Mouse (Mus musculus): ENCODE measurements around the gene Tmem39a. TPM values are rescaled to one million over a fixed set of nuclear protein-coding genes. Genes with fewer than 3 reads are reported as not detected.

Tmem39a gene
- polyA plus RNA-seq, 1 experiment from 2014 or later: 45.9 TPM

DNA sequence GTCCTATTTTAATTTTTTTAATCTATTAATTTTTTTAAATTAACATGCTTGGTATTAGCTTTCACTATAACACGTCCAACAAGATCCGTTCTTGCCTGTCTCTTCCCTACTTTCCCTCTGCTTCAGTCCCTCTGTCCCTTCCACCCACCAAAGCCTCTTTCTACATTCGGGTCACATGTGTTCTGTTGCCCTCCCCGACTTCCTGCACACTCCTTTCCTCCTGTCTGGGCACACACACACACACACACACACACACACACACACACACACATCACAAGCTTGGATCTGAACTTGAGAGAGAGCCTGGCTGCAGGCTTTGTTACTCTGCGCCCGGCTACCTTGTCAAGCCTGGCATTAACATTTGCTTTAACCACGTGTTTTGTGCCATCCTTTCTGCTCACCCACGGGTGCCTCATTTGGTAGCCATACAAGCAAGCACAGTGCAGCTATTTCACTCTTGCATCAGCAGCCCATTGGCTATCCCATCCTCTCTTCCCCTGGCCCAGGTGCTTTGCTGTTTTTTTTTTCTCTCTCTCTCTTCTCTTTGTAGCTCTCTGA lies 77.4 kb downstream of the Tmem39a start:
- WGBS: 61% methylated on average over 8 of the region's 8 CpGs
- Histone ChIP-seq H3K27me3 (replicated peaks; ENCODE audit: insufficient read depth, low read length) (no peaks in the 10 kb centered on the region), H3K4me2 (replicated peaks; ENCODE audit: low read depth, low read length) (no peak overlapping the region), H3K27ac (ENCODE audit: low read length) (no peak overlapping the region), H3K9ac (replicated peaks; ENCODE audit: low read depth) (no peak overlapping the region), H3K4me3 (ENCODE audit: low read depth, low read length) (no peak overlapping the region), H3K4me1 (ENCODE audit: insufficient read depth, low read depth, low read length) (no peaks in the 10 kb centered on the region), H3K9me3 (ENCODE audit: low read length) (no peaks in the 10 kb centered on the region), H3K36me3 (ENCODE audit: insufficient read depth, low read length) (peaks cover 4% of the 10 kb centered on the region; the same call in 1 of the 2 replicates)
- no peak for TF ChIP-seq EP300 (IDR thresholded peaks at IDR 0.05)
- no peak for TF ChIP-seq CTCF (IDR thresholded peaks at IDR 0.05)
- ATAC-seq (no peak), DNase-seq (ENCODE audit: low spot score) (no peak)

DNA sequence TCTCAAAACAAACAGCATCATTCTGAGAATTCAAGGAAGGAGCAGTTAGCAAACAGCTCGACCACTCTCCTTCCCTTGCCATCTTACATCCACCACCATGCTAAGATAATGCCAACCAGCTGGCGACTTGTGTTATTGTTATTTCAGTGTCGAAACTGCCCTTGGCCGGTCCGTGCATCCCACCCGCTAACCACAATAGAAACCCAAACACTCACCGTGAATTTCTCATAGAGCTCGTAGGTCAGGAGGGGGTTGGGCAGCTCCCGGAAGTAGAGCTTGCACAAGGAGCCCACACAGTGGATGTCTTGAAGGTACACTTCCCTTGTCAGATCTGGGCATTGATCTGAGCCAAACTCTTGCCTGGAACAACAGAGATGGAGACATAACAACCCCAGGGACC lies 78.2 kb downstream of the Tmem39a start:
- no peak overlapping the region for H3K4me3 ChIP-seq (ENCODE audit: low read depth, low read length)
- peak overlapping the region; percentile 47; the same call in 1 of the 2 replicates for H3K27ac ChIP-seq (ENCODE audit: low read length)
- no peaks in the 10 kb centered on the region for H3K9me3 ChIP-seq (ENCODE audit: low read length)
- no peaks in the 10 kb centered on the region for H3K27me3 ChIP-seq (replicated peaks; ENCODE audit: insufficient read depth, low read length)
- H3K4me2 ChIP-seq (replicated peaks; ENCODE audit: low read depth, low read length): no peak overlapping the region
- ATAC-seq (peak; percentile 61), DNase-seq (ENCODE audit: low spot score) (peak; percentile 51)
- 23% methylated on average over 9 of the region's 9 CpGs for WGBS
- peaks cover 4% of the 10 kb centered on the region; the same call in 1 of the 2 replicates for H3K36me3 ChIP-seq (ENCODE audit: insufficient read depth, low read length)
- no peaks in the 10 kb centered on the region for H3K4me1 ChIP-seq (ENCODE audit: insufficient read depth, low read depth, low read length)
- H3K9ac ChIP-seq (replicated peaks; ENCODE audit: low read depth): no peak overlapping the region
- TF ChIP-seq EP300 (IDR thresholded peaks at IDR 0.05): no peak
- TF ChIP-seq CTCF (IDR thresholded peaks at IDR 0.05): no peak

GRCm38 (mm10) chr16:38637085-38637484 lies 78.6 kb downstream of the Tmem39a start:
- H3K27ac ChIP-seq (ENCODE audit: low read length): peak overlapping the region; percentile 47; the same call in 1 of the 2 replicates
- WGBS: 42% methylated on average over 10 of the region's 10 CpGs
- TF ChIP-seq CTCF (IDR thresholded peaks at IDR 0.05) (no peak), EP300 (IDR thresholded peaks at IDR 0.05) (no peak)
- no peak overlapping the region for H3K4me2 ChIP-seq (replicated peaks; ENCODE audit: low read depth, low read length)
- peaks cover 4% of the 10 kb centered on the region; the same call in 1 of the 2 replicates for H3K36me3 ChIP-seq (ENCODE audit: insufficient read depth, low read length)
- H3K4me3 ChIP-seq (ENCODE audit: low read depth, low read length): no peak overlapping the region
- no peaks in the 10 kb centered on the region for H3K9me3 ChIP-seq (ENCODE audit: low read length)
- H3K4me1 ChIP-seq (ENCODE audit: insufficient read depth, low read depth, low read length): no peaks in the 10 kb centered on the region
- DNase-seq (ENCODE audit: low spot score) (no peak), ATAC-seq (0 out of 2 replicates have a peak, but pooled peaks have one; percentile 5)
- no peak overlapping the region for H3K9ac ChIP-seq (replicated peaks; ENCODE audit: low read depth)
- H3K27me3 ChIP-seq (replicated peaks; ENCODE audit: insufficient read depth, low read length): no peaks in the 10 kb centered on the region

Other genes with a start within 250 kb of the Tmem39a start
- gene Maats1, start 216.6 kb upstream of the Tmem39a start, polyA plus RNA-seq (2015; fragmentation: Nextera tagmentation; extraction: Ambion mirVana): 2.6 and 3.7 TPM in 2 replicates
- 205 and 218 TPM in 2 replicates for gene Cox17, start 211.7 kb upstream of the Tmem39a start, polyA plus RNA-seq (2015; fragmentation: Nextera tagmentation; extraction: Ambion mirVana)
- gene Gm21987, start 211.7 kb upstream of the Tmem39a start, polyA plus RNA-seq (2015; fragmentation: Nextera tagmentation; extraction: Ambion mirVana): not detected in 2 replicates
- 4.7 and 6.5 TPM in 2 replicates for gene Popdc2, start 196.5 kb upstream of the Tmem39a start, polyA plus RNA-seq (2015; fragmentation: Nextera tagmentation; extraction: Ambion mirVana)
- gene Pla1a, start 125.6 kb upstream of the Tmem39a start, polyA plus RNA-seq (2015; fragmentation: Nextera tagmentation; extraction: Ambion mirVana): 1.2 and 1.6 TPM in 2 replicates
- gene Adprh, start 106.0 kb upstream of the Tmem39a start, polyA plus RNA-seq (2015; fragmentation: Nextera tagmentation; extraction: Ambion mirVana): 54.9 and 59.9 TPM in 2 replicates
- gene Cd80, start 103.1 kb upstream of the Tmem39a start, polyA plus RNA-seq (2015; fragmentation: Nextera tagmentation; extraction: Ambion mirVana): 0.14 and 0.25 TPM in 2 replicates
- gene Timmdc1, start 36.0 kb upstream of the Tmem39a start, polyA plus RNA-seq (2015; fragmentation: Nextera tagmentation; extraction: Ambion mirVana): 16.7 and 17.6 TPM in 2 replicates
- 19.4 and 22.4 TPM in 2 replicates for gene Poglut1, start 8.4 kb upstream of the Tmem39a start, polyA plus RNA-seq (2015; fragmentation: Nextera tagmentation; extraction: Ambion mirVana)
- gene Arhgap31, start 154.6 kb downstream of the Tmem39a start, polyA plus RNA-seq (2015; fragmentation: Nextera tagmentation; extraction: Ambion mirVana): 19.2 and 23.6 TPM in 2 replicates
- gene B4galt4, start 183.6 kb downstream of the Tmem39a start, polyA plus RNA-seq (2015; fragmentation: Nextera tagmentation; extraction: Ambion mirVana): 49.0 and 50.0 TPM in 2 replicates
- gene Upk1b, start 241.6 kb downstream of the Tmem39a start, polyA plus RNA-seq (2015; fragmentation: Nextera tagmentation; extraction: Ambion mirVana): 61.3 and 71.6 TPM in 2 replicates

Measured in lung, postnatal 0 days (tissue).